Mouse (Mus musculus): ENCODE measurements around the gene Neurl1a. TPM values are rescaled to one million over a fixed set of nuclear protein-coding genes. Genes with fewer than 3 reads are reported as not detected.

Neurl1a gene
- polyA plus RNA-seq, 1 experiment = 4.6 TPM

DNA sequence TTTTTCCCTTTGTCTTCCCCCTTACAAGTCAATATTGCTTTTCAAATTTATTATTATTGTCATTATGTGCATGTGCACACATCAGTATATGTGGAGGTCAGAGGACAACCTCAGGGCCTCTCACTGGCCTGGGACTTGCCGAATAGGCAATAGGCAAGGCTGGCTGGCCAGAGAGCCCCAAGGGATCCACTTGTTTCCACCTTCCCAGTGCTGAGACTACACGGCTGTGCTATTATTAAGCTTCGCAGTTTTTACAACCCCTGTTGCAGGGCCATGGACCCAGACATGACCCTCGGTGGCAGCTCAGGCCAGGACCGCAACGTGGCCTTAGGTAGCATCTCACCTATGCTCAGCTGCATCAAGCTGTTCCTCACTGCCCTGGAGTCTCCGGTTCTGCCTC is 33.8 kb downstream of the Neurl1a start:
- DNase-seq (ENCODE audit: low read depth) = no peak

GRCm38 (mm10) chr19:47213470-47213869 is 34.9 kb downstream of the Neurl1a start:
- no peak for DNase-seq (ENCODE audit: low read depth)

DNA sequence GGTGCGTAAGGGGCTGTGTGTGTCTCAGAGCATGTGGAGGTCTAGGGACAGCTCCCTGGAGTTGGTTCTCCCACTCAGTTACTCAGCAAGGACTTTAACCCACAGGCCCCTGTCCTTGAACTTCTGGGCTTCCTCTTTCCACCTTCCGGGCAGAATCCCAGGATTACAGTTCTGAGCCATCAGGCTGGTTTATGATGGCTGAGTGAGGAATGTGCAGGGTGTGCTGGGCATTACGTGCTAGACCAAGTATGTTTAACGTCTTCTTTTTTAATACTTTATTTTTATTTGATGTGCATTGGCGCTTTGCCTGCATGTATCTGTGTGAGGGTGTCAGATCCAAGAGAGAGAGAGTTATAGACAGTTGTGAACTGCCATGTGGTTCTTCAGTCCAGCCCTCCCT is 38.1 kb downstream of the Neurl1a start:
- no peak for DNase-seq (ENCODE audit: low read depth)

DNA sequence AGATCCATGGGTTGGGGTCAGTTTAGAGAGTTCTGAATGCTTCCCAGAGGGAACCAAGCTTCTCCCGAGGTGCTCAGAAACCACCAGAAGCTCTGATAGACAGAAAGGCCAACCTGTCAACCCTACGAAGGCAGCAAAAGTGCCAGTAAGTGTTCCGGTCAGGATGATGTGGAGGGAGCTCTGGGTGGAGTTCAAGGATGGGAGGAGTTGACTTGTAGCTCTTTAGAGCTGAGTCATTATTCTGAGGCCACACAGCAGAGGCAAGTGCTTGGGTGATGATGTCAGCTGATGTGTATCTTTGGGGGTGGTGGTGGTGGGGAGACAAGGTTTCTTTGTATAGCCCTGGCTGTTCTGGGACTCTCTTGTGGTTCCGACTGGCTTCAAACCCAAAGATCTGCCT is 41.0 kb downstream of the Neurl1a start:
- no peak for DNase-seq (ENCODE audit: low read depth)

- no peak for DNase-seq (ENCODE audit: low read depth)
Observed at GRCm38 (mm10) chr19:47220232-47220631, 41.6 kb downstream of the Neurl1a start.

- no peak for DNase-seq (ENCODE audit: low read depth)
Observed at GRCm38 (mm10) chr19:47221006-47221405, 42.4 kb downstream of the Neurl1a start.

- no peak for DNase-seq (ENCODE audit: low read depth)
Observed at GRCm38 (mm10) chr19:47221500-47222153, 43.0 kb downstream of the Neurl1a start.

DNA sequence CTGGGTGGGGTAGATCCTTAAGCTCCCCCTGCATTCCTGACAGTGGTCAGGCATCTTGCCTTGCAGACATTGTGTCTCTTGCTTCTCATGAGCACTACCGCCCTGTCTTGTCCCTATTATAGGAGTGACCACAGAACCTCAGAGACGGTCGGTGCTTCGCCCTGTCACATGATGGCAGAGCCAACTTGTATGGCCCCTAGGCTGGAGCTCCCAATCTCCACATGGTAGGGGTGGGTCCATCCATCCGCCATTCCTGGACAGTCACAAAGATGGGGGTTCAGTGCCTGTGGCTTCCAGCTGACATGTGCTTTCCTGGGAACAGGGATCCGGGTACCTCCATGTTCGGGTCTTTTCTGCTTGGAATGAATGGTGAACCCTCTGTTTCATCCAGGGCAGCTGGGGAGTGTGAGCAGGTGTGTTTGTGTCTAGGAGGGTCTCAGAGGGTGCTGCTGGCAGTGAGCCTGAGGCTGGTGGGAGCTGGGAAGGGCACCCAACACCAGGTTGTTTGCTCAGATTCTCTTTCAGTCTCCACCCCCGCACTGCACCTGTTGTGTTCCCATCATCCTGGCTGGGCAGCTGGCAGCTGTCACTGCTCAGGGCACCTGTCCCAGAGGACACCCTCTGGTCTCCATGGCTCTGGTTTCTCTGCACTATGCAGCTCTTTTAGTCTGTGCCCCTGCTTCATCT is 43.7 kb downstream of the Neurl1a start:
- DNase-seq (ENCODE audit: low read depth) = no peak

- no peak for DNase-seq (ENCODE audit: low read depth)
Observed at GRCm38 (mm10) chr19:47222841-47223557, 44.4 kb downstream of the Neurl1a start.

DNA sequence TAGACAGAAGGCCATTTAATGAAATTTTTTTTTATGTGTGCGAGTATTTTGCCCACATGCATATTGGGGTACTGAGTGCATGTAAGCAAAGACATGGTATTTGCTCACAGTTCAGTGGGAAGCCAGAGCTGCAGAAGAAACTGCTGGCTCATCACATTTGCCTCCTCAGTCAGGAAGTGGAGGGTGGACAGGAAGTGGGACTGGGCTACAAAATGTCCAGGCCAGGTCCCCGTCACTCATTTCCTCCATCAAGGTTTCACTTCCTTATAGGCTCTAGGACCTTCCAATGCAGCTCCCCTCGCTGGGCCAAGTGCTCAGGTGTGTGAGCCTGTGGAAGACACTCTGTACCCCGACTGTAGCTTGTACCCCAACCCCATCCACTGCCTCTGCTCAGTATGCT is 46.1 kb downstream of the Neurl1a start:
- no peak for DNase-seq (ENCODE audit: low read depth)

- no peak for DNase-seq (ENCODE audit: low read depth)
Observed at GRCm38 (mm10) chr19:47225791-47226190, 47.2 kb downstream of the Neurl1a start.

- DNase-seq (ENCODE audit: low read depth) = no peak
Observed at GRCm38 (mm10) chr19:47228725-47229252, 50.2 kb downstream of the Neurl1a start.

DNA sequence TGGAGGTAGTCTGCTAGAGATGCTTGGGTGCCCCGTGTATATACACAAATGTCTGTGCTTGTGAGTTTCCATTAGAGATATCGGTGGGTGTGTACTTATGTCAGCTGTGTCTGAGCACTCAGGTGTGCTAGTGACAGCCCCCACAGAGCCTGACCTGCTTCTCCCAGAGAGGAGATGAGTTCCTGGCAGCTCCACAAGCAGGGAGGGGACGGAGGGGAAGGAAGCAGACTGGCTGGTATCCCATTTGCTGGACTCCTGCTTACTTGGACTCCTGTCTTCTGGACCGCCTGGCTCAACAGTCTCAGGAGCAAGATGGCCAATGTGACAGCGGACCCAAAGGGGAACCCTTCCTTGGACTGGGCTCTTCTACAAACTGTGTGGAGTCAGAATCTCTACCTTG is 50.8 kb downstream of the Neurl1a start:
- DNase-seq (ENCODE audit: low read depth) = no peak

- no peak for DNase-seq (ENCODE audit: low read depth)
Observed at GRCm38 (mm10) chr19:47230082-47230481, 51.5 kb downstream of the Neurl1a start.

DNA sequence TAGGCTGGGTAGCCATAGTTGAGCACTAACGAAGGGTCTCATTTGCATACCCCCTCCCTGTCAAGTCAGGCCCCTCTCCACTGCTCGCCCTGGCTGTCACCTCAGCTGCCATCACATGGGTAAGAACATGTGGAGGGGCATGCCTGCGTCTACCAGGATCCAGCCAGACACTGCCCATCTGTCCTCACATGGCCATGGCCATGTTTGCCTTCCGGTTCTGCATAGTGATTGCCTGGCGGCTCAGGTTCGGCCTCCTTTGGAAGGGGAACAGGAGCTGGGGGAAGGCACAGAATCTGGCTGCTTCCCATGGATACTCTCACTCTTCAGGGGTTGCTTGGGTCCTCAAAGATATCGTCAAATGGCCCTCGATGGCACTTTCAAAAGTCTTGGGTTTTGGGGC is 52.1 kb downstream of the Neurl1a start:
- DNase-seq (ENCODE audit: low read depth) = no peak

DNA sequence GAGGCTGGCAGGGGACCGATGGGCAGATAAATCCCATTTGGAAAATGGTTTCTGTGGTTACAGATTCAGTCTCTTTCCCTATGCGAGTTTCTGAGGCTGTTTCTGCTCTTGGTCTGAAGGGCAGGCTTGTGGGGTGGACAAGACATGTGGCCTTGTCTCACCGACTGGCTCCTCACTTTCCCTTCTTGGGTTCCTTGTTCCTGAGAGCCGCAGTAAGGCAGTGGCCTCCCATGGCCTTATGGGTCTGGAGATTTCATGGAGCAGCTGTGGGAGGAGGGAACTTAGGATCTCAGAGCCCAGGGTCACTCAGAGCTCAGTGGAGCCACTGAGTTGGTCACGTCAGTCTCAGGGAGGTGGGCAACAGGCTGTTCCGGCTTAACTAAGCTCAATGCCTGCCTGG is 52.8 kb downstream of the Neurl1a start:
- no peak for DNase-seq (ENCODE audit: low read depth)

GRCm38 (mm10) chr19:47232077-47232865 is 53.7 kb downstream of the Neurl1a start:
- DNase-seq (ENCODE audit: low read depth) = no peak

DNA sequence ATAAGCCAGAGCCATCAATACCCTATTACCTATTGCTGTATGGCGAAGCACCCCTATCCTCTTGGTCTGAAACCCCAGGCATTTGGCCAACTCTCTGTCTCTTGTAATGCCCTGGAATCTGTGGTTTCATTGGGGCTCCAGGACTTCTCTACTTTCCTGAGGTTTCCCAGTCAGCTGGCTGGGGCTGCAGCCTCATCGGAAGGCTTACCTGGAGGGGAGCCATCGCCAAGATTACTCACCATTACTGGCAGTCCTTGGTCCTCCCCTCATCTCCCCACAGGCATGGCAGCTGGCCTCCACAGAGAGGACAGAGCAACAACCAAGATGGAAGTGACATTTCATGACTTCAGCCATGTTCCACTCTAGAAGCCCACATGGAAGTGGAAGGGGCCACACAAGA is 54.5 kb downstream of the Neurl1a start:
- no peak for DNase-seq (ENCODE audit: low read depth)

DNA sequence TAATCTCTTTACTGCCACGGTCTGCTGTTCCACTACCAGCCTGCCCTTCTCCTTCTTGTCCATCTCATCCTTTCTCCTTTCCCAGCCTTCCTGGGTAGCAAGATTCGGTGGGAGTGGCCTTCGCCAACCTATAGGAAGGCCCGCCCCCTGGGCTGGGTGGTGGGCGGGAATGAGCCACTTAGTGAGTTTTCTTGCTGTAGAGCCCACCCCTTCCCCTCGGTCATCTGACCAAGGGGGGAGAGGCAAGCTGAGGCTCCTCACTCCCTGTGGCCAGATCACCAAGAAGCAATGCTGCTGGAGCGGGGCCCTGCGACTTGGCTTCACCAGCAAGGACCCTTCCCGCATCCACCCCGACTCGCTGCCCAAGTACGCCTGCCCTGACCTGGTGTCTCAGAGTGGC is 61.5 kb downstream of the Neurl1a start:
- DNase-seq (ENCODE audit: low read depth) = no peak

DNA sequence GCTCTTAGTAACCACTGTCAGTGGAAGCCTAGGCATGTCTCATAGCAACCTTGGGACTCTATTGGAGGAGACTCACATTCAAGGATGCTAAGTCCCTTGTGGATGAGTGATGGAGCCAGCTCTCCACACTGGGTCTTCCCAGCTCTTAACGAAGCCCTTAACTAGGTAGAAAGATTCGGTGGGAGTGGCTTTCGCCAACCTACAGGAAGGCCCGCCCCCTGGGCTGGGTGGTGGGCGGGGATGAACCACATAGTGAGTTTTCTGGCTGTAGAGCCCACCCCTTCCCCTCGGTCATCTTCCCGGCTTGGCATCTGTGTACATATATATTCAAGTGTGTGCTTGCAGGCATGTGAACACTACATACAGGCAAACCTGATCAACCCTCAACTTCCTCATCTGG is 62.3 kb downstream of the Neurl1a start:
- no peak for DNase-seq (ENCODE audit: low read depth)

DNA sequence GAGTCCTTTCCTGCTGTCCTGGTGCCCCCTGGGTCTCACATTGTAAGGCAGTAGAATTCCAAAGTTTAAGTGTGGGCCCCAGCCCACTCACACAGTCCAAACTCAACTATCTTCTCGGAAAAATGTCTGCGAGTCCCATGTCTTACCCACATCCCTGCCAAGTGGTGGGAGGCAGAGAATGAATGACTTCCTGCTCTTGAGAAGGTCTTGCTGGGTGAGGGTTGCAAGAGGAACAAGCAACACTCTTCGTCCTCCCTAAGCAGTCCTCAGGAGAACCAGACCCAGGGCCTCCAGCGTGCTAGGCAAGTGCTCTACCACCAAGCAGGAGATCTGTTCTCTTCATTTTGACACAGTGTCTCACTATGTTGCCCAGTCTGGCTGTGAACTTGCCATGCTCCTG is 63.6 kb downstream of the Neurl1a start:
- DNase-seq (ENCODE audit: low read depth) = no peak

GRCm38 (mm10) chr19:47245512-47245911 is 66.9 kb downstream of the Neurl1a start:
- no peak for DNase-seq (ENCODE audit: low read depth)

All from gonadal fat pad, adult 2 months (tissue).